8 mouse cellular contexts compared by ENCODE assay signal in the genomic region with DNA sequence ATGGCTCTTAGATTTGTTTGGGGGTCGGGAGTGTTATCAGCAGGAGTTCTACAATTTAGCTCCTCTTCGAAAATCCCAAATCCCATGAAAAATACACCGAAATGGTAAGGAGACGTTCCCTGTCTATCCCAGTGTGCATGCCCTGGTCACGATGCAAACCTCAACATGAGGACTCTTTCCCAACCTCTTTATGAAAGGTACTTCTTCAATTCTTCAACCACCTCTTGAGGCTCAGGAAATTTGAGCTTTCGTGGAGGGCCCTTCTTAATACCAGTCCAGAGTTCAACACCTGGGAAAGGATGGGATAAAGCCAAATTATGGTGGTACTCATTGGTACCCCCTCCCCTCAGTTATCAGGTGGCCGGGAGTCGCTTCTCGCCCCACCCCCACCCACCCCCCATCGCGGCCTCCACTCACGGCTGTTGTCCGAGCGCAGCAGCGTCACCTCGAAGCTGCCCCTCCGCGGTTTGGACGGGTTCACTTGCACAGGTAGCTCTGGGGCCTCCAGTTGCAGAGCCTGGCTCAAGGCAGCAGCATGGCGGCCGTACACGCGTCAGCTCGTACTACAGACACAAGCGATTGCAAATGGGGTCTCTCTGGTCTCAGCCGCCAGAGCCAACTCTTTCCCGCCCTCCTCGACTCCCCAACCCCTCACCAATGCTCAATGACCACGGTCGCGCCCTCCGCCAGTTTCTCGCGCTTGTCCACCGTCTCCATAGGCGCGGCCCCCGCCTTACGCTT. TPM values are rescaled to one million over a fixed set of nuclear protein-coding genes. Genes with fewer than 3 reads are reported as not detected.
A peak's percentile ranks its signal among the peaks of the same experiment; 100 is the strongest.
DNase-seq lines count a peak whose midpoint lies in the region; ATAC-seq lines count a peak whose summit lies in the region.

No protein-coding gene starts in this region.

- peak overlapping the region; percentile 93 for H3K4me3 ChIP-seq in embryonic facial prominence, embryonic 11.5 days (ENCODE audit: low read depth, low read length)
- peak overlapping the region; percentile 87 for H3K4me3 ChIP-seq in stomach, embryonic 16.5 days (replicated peaks; ENCODE audit: low read length)

- 0 out of 2 replicates have a peak, but pooled peaks cover 2% of the 10 kb centered on the region for H3K36me3 ChIP-seq in embryonic facial prominence, embryonic 11.5 days (replicated peaks; ENCODE audit: control insufficient read depth, insufficient read depth, low read depth, low read length)
- no peaks in the 10 kb centered on the region for H3K36me3 ChIP-seq in stomach, embryonic 16.5 days (ENCODE audit: control insufficient read depth, insufficient read depth, low read length)

- no peaks in the 10 kb centered on the region for H3K4me1 ChIP-seq in embryonic facial prominence, embryonic 11.5 days (ENCODE audit: control insufficient read depth, insufficient read depth, low read length)
- H3K4me1 ChIP-seq in stomach, embryonic 16.5 days (ENCODE audit: control insufficient read depth, insufficient read depth, low read length) = peaks cover 12% of the 10 kb centered on the region; the same call in 1 of the 2 replicates

- peak; percentile 72 for DNase-seq in embryo, embryonic 10 days (ENCODE audit: low spot score)
- no peak for DNase-seq in embryo, embryonic 9.5 days (ENCODE audit: extremely low spot score)
- DNase-seq in CD4-positive, CD25-positive, alpha-beta regulatory T cell, adult 2 months (ENCODE audit: low read depth, low spot score) = peak; percentile 51
- DNase-seq in embryonic facial prominence, embryonic 11.5 days (ENCODE audit: low spot score) = no peak
- DNase-seq in lung, postnatal 10 days = peak; percentile 47
- no peak for DNase-seq in cerebellum, adult 8-10 months

- H3K27me3 ChIP-seq in embryonic facial prominence, embryonic 11.5 days (ENCODE audit: control insufficient read depth, insufficient read depth, low read length) = no peaks in the 10 kb centered on the region
- H3K27me3 ChIP-seq in stomach, embryonic 16.5 days (ENCODE audit: control insufficient read depth, insufficient read depth, low read length) = no peaks in the 10 kb centered on the region

- peak; percentile 87 for ATAC-seq in embryonic facial prominence, embryonic 11.5 days (replicated peaks; ENCODE audit: insufficient number of reproducible peaks, low FRiP score, low TSS enrichment, low read depth)
- ATAC-seq in inflammation-experienced regulatory T-cells, adult 6 months = peak; percentile 5
- ATAC-seq in stomach, embryonic 16.5 days (ENCODE audit: insufficient read depth, low FRiP score) = peak; percentile 64

- 3% methylated on average over 39 of the region's 39 CpGs for WGBS in embryonic facial prominence, embryonic 11.5 days
- 2% methylated on average over 39 of the region's 39 CpGs for WGBS in stomach, embryonic 16.5 days

- H3K9ac ChIP-seq in embryonic facial prominence, embryonic 11.5 days (replicated peaks; ENCODE audit: low read length) = peak overlapping the region; percentile 96
- H3K9ac ChIP-seq in stomach, embryonic 16.5 days (ENCODE audit: low read length) = peak overlapping the region; percentile 94

- H3K27ac ChIP-seq in embryonic facial prominence, embryonic 11.5 days (replicated peaks; ENCODE audit: low read depth, low read length) = peak overlapping the region; percentile 90
- H3K27ac ChIP-seq in stomach, embryonic 16.5 days (ENCODE audit: low read length) = peak overlapping the region; percentile 91

- no peaks in the 10 kb centered on the region for H3K9me3 ChIP-seq in embryonic facial prominence, embryonic 11.5 days (replicated peaks; ENCODE audit: control insufficient read depth, low read length)
- H3K9me3 ChIP-seq in stomach, embryonic 16.5 days (replicated peaks; ENCODE audit: control insufficient read depth, low read length) = no peaks in the 10 kb centered on the region

- H3K4me2 ChIP-seq in embryonic facial prominence, embryonic 11.5 days (ENCODE audit: low read depth, low read length) = peak overlapping the region; percentile 63
- H3K4me2 ChIP-seq in stomach, embryonic 16.5 days (ENCODE audit: low read depth, low read length) = peak overlapping the region; percentile 78

RNA-seq across cellular contexts. Expression of gene Selenoh, which starts 0.6 kb away (rescaled TPM):
- 446 and 475 TPM in 2 replicates for polyA plus RNA-seq in embryonic facial prominence, embryonic 11.5 days (2014; fragmentation: Nextera tagmentation; extraction: Ambion mirVana)
- 100 to 1,000 TPM; 113 to 247 (median 134) TPM for polyA plus RNA-seq in inflammation-experienced regulatory T-cells, adult 6 months (2017; shearing (Covaris generic))
- polyA plus RNA-seq in stomach, embryonic 16.5 days (2015; fragmentation: Nextera tagmentation; extraction: Ambion mirVana) = 184 and 203 TPM in 2 replicates

RNA-seq across cellular contexts. Expression of gene Gm28635, which starts 7.8 kb away (rescaled TPM):
- not detected in 2 replicates for polyA plus RNA-seq in embryonic facial prominence, embryonic 11.5 days (2014; fragmentation: Nextera tagmentation; extraction: Ambion mirVana)
- not detected for polyA plus RNA-seq in inflammation-experienced regulatory T-cells, adult 6 months (2017; shearing (Covaris generic))
- not detected in 2 replicates for polyA plus RNA-seq in stomach, embryonic 16.5 days (2015; fragmentation: Nextera tagmentation; extraction: Ambion mirVana)

RNA-seq across cellular contexts. Expression of gene Med19, which starts 8.2 kb away (rescaled TPM):
- polyA plus RNA-seq in embryonic facial prominence, embryonic 11.5 days (2014; fragmentation: Nextera tagmentation; extraction: Ambion mirVana) = 62.1 and 68.2 TPM in 2 replicates
- polyA plus RNA-seq in inflammation-experienced regulatory T-cells, adult 6 months (2017; shearing (Covaris generic)) = 10 to 100 TPM; 16.8 to 20.5 (median 18.9) TPM
- 27.2 and 28.3 TPM in 2 replicates for polyA plus RNA-seq in stomach, embryonic 16.5 days (2015; fragmentation: Nextera tagmentation; extraction: Ambion mirVana)

RNA-seq across cellular contexts. Expression of gene Tmx2, which starts 8.9 kb away (rescaled TPM):
- 150 and 152 TPM in 2 replicates for polyA plus RNA-seq in embryonic facial prominence, embryonic 11.5 days (2014; fragmentation: Nextera tagmentation; extraction: Ambion mirVana)
- 100 to 1,000 TPM in 2 of 3 experiments, 10 to 100 TPM in 1; 92.6 to 148 (median 130) TPM for polyA plus RNA-seq in inflammation-experienced regulatory T-cells, adult 6 months (2017; shearing (Covaris generic))
- polyA plus RNA-seq in stomach, embryonic 16.5 days (2015; fragmentation: Nextera tagmentation; extraction: Ambion mirVana) = 125 and 127 TPM in 2 replicates

RNA-seq across cellular contexts. Expression of gene Btbd18, which starts 11.1 kb away (rescaled TPM):
- polyA plus RNA-seq in embryonic facial prominence, embryonic 11.5 days (2014; fragmentation: Nextera tagmentation; extraction: Ambion mirVana) = 0.07 TPM in 2 replicates
- polyA plus RNA-seq in inflammation-experienced regulatory T-cells, adult 6 months (2017; shearing (Covaris generic)) = under 1 TPM; 0.43 to 0.73 (median 0.64) TPM
- polyA plus RNA-seq in stomach, embryonic 16.5 days (2015; fragmentation: Nextera tagmentation; extraction: Ambion mirVana) = 0.26 TPM in 2 replicates

Comparison
In these comparisons a context has a peak if more than half of its experiments do, and no peak if none do; other contexts are left out.
1. DNase-seq: peak in embryo, embryonic 10 days (single experiment), CD4-positive, CD25-positive, alpha-beta regulatory T cell, adult 2 months (single experiment) and lung, postnatal 10 days (single experiment); none in embryo, embryonic 9.5 days (single experiment), embryonic facial prominence, embryonic 11.5 days (single experiment) and cerebellum, adult 8-10 months (single experiment).
2. ATAC-seq: peak in every context shown above with its lines; median percentile 87 in embryonic facial prominence, embryonic 11.5 days; 64 in stomach, embryonic 16.5 days; 5 in inflammation-experienced regulatory T-cells, adult 6 months.